ENCODE assay signal across 22 mouse cellular contexts in the genomic region with DNA sequence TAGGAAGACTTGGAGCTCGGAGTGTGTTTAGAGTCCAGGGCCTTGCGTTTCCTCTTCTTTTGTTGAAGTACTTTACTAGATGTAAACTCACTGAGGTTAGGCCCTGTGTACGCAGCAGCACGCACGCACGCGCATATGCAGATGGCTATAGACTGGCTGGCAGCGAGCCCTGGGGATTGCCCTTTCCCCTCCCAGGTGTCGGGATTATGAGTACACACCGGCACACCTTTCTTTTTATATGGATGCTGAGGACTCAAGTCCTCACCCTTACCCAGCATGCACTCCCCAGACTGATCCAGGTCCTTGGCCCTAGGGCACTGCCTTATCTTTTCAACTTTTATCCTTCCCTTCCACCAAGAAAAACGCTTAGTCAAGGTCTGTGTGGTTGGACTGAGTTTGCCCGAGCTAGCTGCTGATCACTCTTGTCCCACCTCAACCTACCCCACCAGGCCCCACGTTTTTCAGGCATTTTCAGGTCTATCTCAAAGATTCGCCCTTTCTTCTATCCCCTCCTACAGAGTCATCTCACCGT. TPM values are rescaled to one million over a fixed set of nuclear protein-coding genes. Genes with fewer than 3 reads are reported as not detected.
DNase-seq lines count a peak whose midpoint lies in the region; ATAC-seq and TF ChIP-seq lines count a peak whose summit lies in the region.
"Had no signal": no experiment of that assay in that cellular context is flagged by ENCODE, and none has a peak within 500 bp of the region (broad histone marks: within the 10 kb centered on the region; RNA-seq: fewer than 3 reads in every experiment).

No protein-coding gene starts in this region.

- no peak overlapping the region for H3K4me2 ChIP-seq in hindbrain, embryonic 11.5 days (replicated peaks; ENCODE audit: low read depth, low read length)
- no peak overlapping the region for H3K4me2 ChIP-seq in neural tube, embryonic 15.5 days
- no peak overlapping the region for H3K4me2 ChIP-seq in hindbrain, postnatal 0 days (ENCODE audit: low read depth, low read length)
- H3K4me2 ChIP-seq: heart, embryonic 11.5 days; hindbrain, embryonic 14.5 days had no signal

- H3K4me1 ChIP-seq in hindbrain, embryonic 10.5 days (replicated peaks): peaks cover 31% of the 10 kb centered on the region
- no peaks in the 10 kb centered on the region for H3K4me1 ChIP-seq in hindbrain, embryonic 11.5 days (replicated peaks; ENCODE audit: control insufficient read depth, insufficient read depth, low read length)
- peaks cover 67% of the 10 kb centered on the region for H3K4me1 ChIP-seq in E14TG2a.4 (replicated peaks; ENCODE audit: low read depth, low read length)
- no peaks in the 10 kb centered on the region for H3K4me1 ChIP-seq in neural tube, embryonic 15.5 days
- H3K4me1 ChIP-seq in hindbrain, postnatal 0 days (ENCODE audit: insufficient read depth, low read length): no peaks in the 10 kb centered on the region

- 73% methylated on average over 15 of the region's 15 CpGs for WGBS in hindbrain, embryonic 10.5 days
- 85% methylated on average over 15 of the region's 15 CpGs for WGBS in hindbrain, embryonic 11.5 days
- 50% methylated on average over 15 of the region's 15 CpGs for WGBS in large intestine, adult 2 months
- WGBS in neural tube, embryonic 15.5 days: 82% methylated on average over 15 of the region's 15 CpGs
- 78% methylated on average over 15 of the region's 15 CpGs for WGBS in hindbrain, postnatal 0 days

- no peak overlapping the region for H3K9ac ChIP-seq in hindbrain, embryonic 11.5 days (ENCODE audit: low read depth, low read length)
- H3K9ac ChIP-seq in neural tube, embryonic 15.5 days (replicated peaks): no peak overlapping the region
- no peak overlapping the region for H3K9ac ChIP-seq in hindbrain, postnatal 0 days (replicated peaks; ENCODE audit: low read length)
- H3K9ac ChIP-seq: hindbrain, embryonic 14.5 days had no signal

- H3K4me3 ChIP-seq in hindbrain, embryonic 10.5 days: no peak overlapping the region
- H3K4me3 ChIP-seq in hindbrain, embryonic 11.5 days (ENCODE audit: low read depth, low read length): no peak overlapping the region
- peak overlapping the region; percentile 46 for H3K4me3 ChIP-seq in E14TG2a.4 (replicated peaks; ENCODE audit: low read length)
- no peak overlapping the region for H3K4me3 ChIP-seq in neural tube, embryonic 15.5 days (replicated peaks)
- H3K4me3 ChIP-seq in hindbrain, postnatal 0 days (ENCODE audit: low read length): no peak overlapping the region
- H3K4me3 ChIP-seq: embryonic facial prominence, embryonic 10.5 days had no signal

- peaks cover 19% of the 10 kb centered on the region for H3K27me3 ChIP-seq in hindbrain, embryonic 10.5 days (ENCODE audit: insufficient read depth, poor library complexity, severe bottlenecking)
- H3K27me3 ChIP-seq in hindbrain, embryonic 11.5 days (ENCODE audit: control insufficient read depth, insufficient read depth, low read length): no peaks in the 10 kb centered on the region
- peaks cover 8% of the 10 kb centered on the region for H3K27me3 ChIP-seq in E14TG2a.4 (ENCODE audit: insufficient read depth, low read length)
- H3K27me3 ChIP-seq in neural tube, embryonic 15.5 days (replicated peaks): no peaks in the 10 kb centered on the region
- no peaks in the 10 kb centered on the region for H3K27me3 ChIP-seq in hindbrain, postnatal 0 days (ENCODE audit: insufficient read depth, low read length)
- H3K27me3 ChIP-seq: CH12.LX, Patski had no signal

- intact Hi-C loops in left cerebral cortex, postnatal 25 days (cut with DNase I): loop anchor here (5.0 kb wide), 1 partner anchor 36 kb away; the partner anchor contains the start of gene Nudt4

- no peak for DNase-seq in hindbrain, embryonic 10.5 days (ENCODE audit: low spot score)
- DNase-seq in hindbrain, embryonic 11.5 days (ENCODE audit: low spot score): no peak
- peak; percentile 65 for DNase-seq in ES-CJ7 (ENCODE audit: low read depth, low spot score)
- DNase-seq in large intestine, adult 2 months (ENCODE audit: low read depth, low spot score): peak; percentile 61
- DNase-seq in hindbrain, postnatal 0 days (ENCODE audit: low spot score): no peak
- DNase-seq in left cerebral cortex, postnatal 25 days (ENCODE audit: low spot score in 2 of 2): no peak
- DNase-seq: adrenal gland, adult 8-10 months; adrenal gland, postnatal 36 days; cerebellum, adult 2 months; cerebellum, postnatal 10 days; gastrocnemius, postnatal 10 days; heart, adult 18-20 months; heart, postnatal 4 days; kidney, adult 11 months had no signal

- H3K9me3 ChIP-seq in hindbrain, embryonic 10.5 days: no peaks in the 10 kb centered on the region
- no peaks in the 10 kb centered on the region for H3K9me3 ChIP-seq in hindbrain, embryonic 11.5 days (ENCODE audit: control insufficient read depth, low read length)
- no peaks in the 10 kb centered on the region for H3K9me3 ChIP-seq in E14TG2a.4 (ENCODE audit: low read length)
- no peaks in the 10 kb centered on the region for H3K9me3 ChIP-seq in neural tube, embryonic 15.5 days (replicated peaks)
- H3K9me3 ChIP-seq in hindbrain, postnatal 0 days (ENCODE audit: low read length): no peaks in the 10 kb centered on the region
- H3K9me3 ChIP-seq: embryonic facial prominence, embryonic 10.5 days had no signal

- no peak for ATAC-seq in hindbrain, embryonic 11.5 days (ENCODE audit: low FRiP score)
- ATAC-seq in neural tube, embryonic 15.5 days (ENCODE audit: low FRiP score): no peak
- no peak for ATAC-seq in hindbrain, postnatal 0 days
- ATAC-seq: forebrain, embryonic 14.5 days; Patski had no signal

- H3K36me3 ChIP-seq in hindbrain, embryonic 10.5 days: no peaks in the 10 kb centered on the region
- H3K36me3 ChIP-seq in hindbrain, embryonic 11.5 days (ENCODE audit: control insufficient read depth, insufficient read depth, low read length): no peaks in the 10 kb centered on the region
- no peaks in the 10 kb centered on the region for H3K36me3 ChIP-seq in E14TG2a.4 (ENCODE audit: insufficient read depth, low read length)
- H3K36me3 ChIP-seq in neural tube, embryonic 15.5 days: no peaks in the 10 kb centered on the region
- H3K36me3 ChIP-seq in hindbrain, postnatal 0 days (ENCODE audit: insufficient read depth, low read length): no peaks in the 10 kb centered on the region
- H3K36me3 ChIP-seq: embryonic facial prominence, embryonic 10.5 days had no signal

- H3K27ac ChIP-seq in hindbrain, embryonic 10.5 days: 0 out of 2 replicates have a peak overlapping the region, but pooled peaks have one; percentile 42
- no peak overlapping the region for H3K27ac ChIP-seq in hindbrain, embryonic 11.5 days (ENCODE audit: low read depth, low read length)
- no peak overlapping the region for H3K27ac ChIP-seq in neural tube, embryonic 15.5 days (replicated peaks)
- no peak overlapping the region for H3K27ac ChIP-seq in hindbrain, postnatal 0 days
- H3K27ac ChIP-seq: embryonic facial prominence, embryonic 10.5 days; hindbrain, embryonic 14.5 days had no signal

- no peak for TF ChIP-seq CTCF in E14TG2a.4 (conservative IDR thresholded peaks at IDR 0.05; ENCODE audit: low read length)
- no peak for TF ChIP-seq CTCF in hindbrain, postnatal 0 days (IDR thresholded peaks at IDR 0.05; ENCODE audit: low read depth)

RNA-seq across cellular contexts. Expression of gene Nudt4, which starts 34.2 kb away (rescaled TPM):
- polyA plus RNA-seq in hindbrain, embryonic 10.5 days (2016; fragmentation: Nextera tagmentation; extraction: Ambion mirVana): 76.4 and 86.5 TPM in 2 replicates
- polyA plus RNA-seq in hindbrain, embryonic 11.5 days (2014; fragmentation: Nextera tagmentation; extraction: Ambion mirVana): 120 and 133 TPM in 2 replicates
- polyA plus RNA-seq in large intestine, adult 2 months (2012; rRNA removed): 43.5 and 48.1 TPM in 2 replicates
- 73.5 and 75.5 TPM in 2 replicates for polyA plus RNA-seq in neural tube, embryonic 15.5 days (2015; fragmentation: Nextera tagmentation; extraction: Ambion mirVana)
- 52.3 and 55.5 TPM in 2 replicates for total RNA-seq in hindbrain, postnatal 0 days (2014; rRNA removed)
- 64.3 and 64.7 TPM in 2 replicates for polyA plus RNA-seq in hindbrain, postnatal 0 days (2015; fragmentation: Nextera tagmentation; extraction: Ambion mirVana)
- total RNA-seq in left cerebral cortex, postnatal 25 days (2021): 100 to 1,000 TPM; 146 to 170 TPM

Comparison
In these comparisons a context has a peak if more than half of its experiments do, and no peak if none do; other contexts are left out.
1. DNase-seq: peak in ES-CJ7 (single experiment) and large intestine, adult 2 months (single experiment); none in hindbrain, embryonic 10.5 days (single experiment), hindbrain, embryonic 11.5 days (single experiment), hindbrain, postnatal 0 days (single experiment) and left cerebral cortex, postnatal 25 days (0 of 2).